Mouse (Mus musculus) hindlimb bud, embryonic 11.5 days (tissue): ENCODE data around the gene Tmem59l.
A peak's percentile ranks its signal among the peaks of the same experiment; 100 is the strongest.
"Not testable (repeated sequence)": the region's sequence is repeated elsewhere in the genome, so short reads cannot be mapped to it uniquely, and the experiment has no call there.

ENCODE experiments used
- DNase-seq: peaks from one replicate; pipeline ENCODE4 v3.0.0-alpha.2; 2012; ENCODE audit warnings: low read depth, low spot score; ENCODE audit errors: extremely low spot score

Gene Tmem59l

GRCm38 (mm10) chr8:70486941-70487520 is at the start of gene Tmem59l:
TSS of gene Tmem59l (minus strand) at chr8:70487358.
- no peak for DNase-seq

GRCm38 (mm10) chr8:70535701-70536100 is 48.5 kb upstream of the Tmem59l start:
- DNase-seq = no peak

- no peak for DNase-seq
Measured at GRCm38 (mm10) chr8:70535221-70535620, 48.1 kb upstream of the Tmem59l start.

GRCm38 (mm10) chr8:70534281-70534680 is 47.1 kb upstream of the Tmem59l start:
- DNase-seq = no peak

- DNase-seq = no peak
Measured at GRCm38 (mm10) chr8:70530314-70530713, 43.2 kb upstream of the Tmem59l start.

- DNase-seq = no peak
Measured at GRCm38 (mm10) chr8:70529741-70530161, 42.6 kb upstream of the Tmem59l start.

- DNase-seq = no peak
Measured at GRCm38 (mm10) chr8:70529299-70529698, 42.1 kb upstream of the Tmem59l start.

- DNase-seq = no peak
Measured at GRCm38 (mm10) chr8:70528182-70528797, 41.1 kb upstream of the Tmem59l start.

- DNase-seq = no peak
Measured at GRCm38 (mm10) chr8:70527512-70528181, 40.5 kb upstream of the Tmem59l start, which contains the start of the genes Fkbp8 and Kxd1. TSS of gene Fkbp8 (plus strand) at chr8:70527724. TSS of gene Kxd1 (minus strand) at chr8:70527956.

GRCm38 (mm10) chr8:70527111-70527511 is 40.0 kb upstream of the Tmem59l start:
- DNase-seq = no peak

- DNase-seq = peak; percentile 86
Measured at GRCm38 (mm10) chr8:70522592-70523403, 35.6 kb upstream of the Tmem59l start.

- DNase-seq = no peak
Measured at GRCm38 (mm10) chr8:70519606-70520005, 32.4 kb upstream of the Tmem59l start.

- DNase-seq = no peak
Measured at GRCm38 (mm10) chr8:70519043-70519442, 31.9 kb upstream of the Tmem59l start.

GRCm38 (mm10) chr8:70517940-70518643 is 30.9 kb upstream of the Tmem59l start:
- no peak for DNase-seq

- DNase-seq = no peak
Measured at GRCm38 (mm10) chr8:70513441-70513840, 26.3 kb upstream of the Tmem59l start.

GRCm38 (mm10) chr8:70512253-70512903 is 25.2 kb upstream of the Tmem59l start:
- no peak for DNase-seq

- DNase-seq = no peak
Measured at GRCm38 (mm10) chr8:70511770-70512169, 24.6 kb upstream of the Tmem59l start.

GRCm38 (mm10) chr8:70511174-70511573 is 24.0 kb upstream of the Tmem59l start:
- DNase-seq = not testable (repeated sequence)

GRCm38 (mm10) chr8:70510228-70510915 is 23.2 kb upstream of the Tmem59l start, which contains the start of gene Uba52:
TSS of gene Uba52 (minus strand) at chr8:70510801.
- DNase-seq = no peak
